Mouse (Mus musculus): ENCODE measurements at regions not wholly inside any gene's neighbourhood (a gene's known extent, or its start where the extent isn't known, plus 50 kb on each side); places are given as distances from the start of the nearest gene placed in this dataset.

- TF ChIP-seq GATA1 (IDR thresholded peaks at IDR 0.05; ENCODE audit: borderline replicate concordance, low read length) (no peak), FLI1 (IDR thresholded peaks at IDR 0.05; ENCODE audit: low read length) (no peak)
- no peaks in the 10 kb centered on the region for H3K4me1 ChIP-seq
- peaks cover 4% of the 10 kb centered on the region; the same call in 1 of the 2 replicates for H3K9me3 ChIP-seq
- no peak overlapping the region for H3K4me3 ChIP-seq (replicated peaks)
- H3K27me3 ChIP-seq (replicated peaks), result no peaks in the 10 kb centered on the region
- no peaks in the 10 kb centered on the region for H3K36me3 ChIP-seq (replicated peaks; ENCODE audit: low read length)
Measured at GRCm38 (mm10) chr11:64650571-64651282, 214.3 kb upstream of the F930015N05Rik start.

- Histone ChIP-seq H3K4me3 (replicated peaks) (no peak overlapping the region), H3K36me3 (replicated peaks; ENCODE audit: low read length) (no peaks in the 10 kb centered on the region), H3K9me3 (peaks cover 4% of the 10 kb centered on the region; the same call in 1 of the 2 replicates), H3K4me1 (no peaks in the 10 kb centered on the region), H3K27me3 (replicated peaks) (no peaks in the 10 kb centered on the region)
- TF ChIP-seq GATA1 (IDR thresholded peaks at IDR 0.05; ENCODE audit: borderline replicate concordance, low read length) (no peak), FLI1 (IDR thresholded peaks at IDR 0.05; ENCODE audit: low read length) (no peak)
Measured at GRCm38 (mm10) chr11:64652811-64653210, 216.4 kb upstream of the F930015N05Rik start.

DNA sequence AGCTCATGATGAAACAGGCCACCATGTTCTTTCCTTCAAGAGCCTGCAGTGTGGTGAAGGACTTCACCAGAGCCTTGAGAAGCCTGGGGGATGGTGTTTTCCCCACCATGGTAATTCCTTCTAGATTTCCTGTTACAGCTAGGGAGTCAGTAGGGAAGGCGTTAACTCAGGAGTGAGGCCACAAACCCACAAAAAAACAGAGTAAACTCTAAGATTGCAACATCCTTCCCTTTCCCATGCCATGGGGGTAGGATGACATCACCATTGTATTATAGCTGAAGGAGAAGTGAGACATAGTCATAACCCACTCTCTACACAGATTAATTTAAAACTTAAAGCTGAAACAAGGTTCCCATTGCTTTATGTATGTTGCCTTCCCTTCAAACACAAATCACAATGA, 218.7 kb upstream of the F930015N05Rik start:
- Histone ChIP-seq H3K36me3 (replicated peaks; ENCODE audit: low read length) (no peaks in the 10 kb centered on the region), H3K4me3 (replicated peaks) (no peak overlapping the region), H3K9me3 (peaks cover 11% of the 10 kb centered on the region), H3K27me3 (replicated peaks) (no peaks in the 10 kb centered on the region), H3K4me1 (no peaks in the 10 kb centered on the region)
- TF ChIP-seq GATA1 (IDR thresholded peaks at IDR 0.05; ENCODE audit: borderline replicate concordance, low read length) (no peak), FLI1 (IDR thresholded peaks at IDR 0.05; ENCODE audit: low read length) (no peak)

- Histone ChIP-seq H3K4me1 (no peaks in the 10 kb centered on the region), H3K36me3 (replicated peaks; ENCODE audit: low read length) (no peaks in the 10 kb centered on the region), H3K9me3 (peaks cover 7% of the 10 kb centered on the region; the same call in 1 of the 2 replicates), H3K4me3 (replicated peaks) (no peak overlapping the region), H3K27me3 (replicated peaks) (no peaks in the 10 kb centered on the region)
- TF ChIP-seq GATA1 (IDR thresholded peaks at IDR 0.05; ENCODE audit: borderline replicate concordance, low read length) (no peak), FLI1 (IDR thresholded peaks at IDR 0.05; ENCODE audit: low read length) (no peak)
Measured at GRCm38 (mm10) chr11:64663166-64663565, 226.7 kb upstream of the F930015N05Rik start.

- TF ChIP-seq FLI1 (IDR thresholded peaks at IDR 0.05; ENCODE audit: low read length) (no peak), GATA1 (IDR thresholded peaks at IDR 0.05; ENCODE audit: borderline replicate concordance, low read length) (no peak)
- Histone ChIP-seq H3K9me3 (peaks cover 4% of the 10 kb centered on the region; the same call in 1 of the 2 replicates), H3K27me3 (replicated peaks) (peaks cover 1% of the 10 kb centered on the region)
Measured at GRCm38 (mm10) chr11:64667010-64667409, 230.6 kb upstream of the F930015N05Rik start.

GRCm38 (mm10) chr11:64667521-64667920, 231.1 kb upstream of the F930015N05Rik start:
- Histone ChIP-seq H3K36me3 (replicated peaks; ENCODE audit: low read length) (no peaks in the 10 kb centered on the region), H3K9me3 (peaks cover 9% of the 10 kb centered on the region; the same call in 1 of the 2 replicates), H3K4me3 (replicated peaks) (no peak overlapping the region)

More at GRCm38 (mm10) chr11:64667010-64667409, 230.6 kb upstream of the F930015N05Rik start:
- no peak overlapping the region for H3K4me3 ChIP-seq (replicated peaks)
- H3K4me1 ChIP-seq, result no peaks in the 10 kb centered on the region
- no peaks in the 10 kb centered on the region for H3K36me3 ChIP-seq (replicated peaks; ENCODE audit: low read length)

GRCm38 (mm10) chr11:64671898-64672297, 235.4 kb upstream of the F930015N05Rik start:
- Histone ChIP-seq H3K4me3 (replicated peaks) (no peak overlapping the region), H3K4me1 (no peaks in the 10 kb centered on the region), H3K27me3 (replicated peaks) (peaks cover 2% of the 10 kb centered on the region), H3K9me3 (peaks cover 22% of the 10 kb centered on the region), H3K36me3 (replicated peaks; ENCODE audit: low read length) (no peaks in the 10 kb centered on the region)
- TF ChIP-seq GATA1 (IDR thresholded peaks at IDR 0.05; ENCODE audit: borderline replicate concordance, low read length) (no peak), FLI1 (IDR thresholded peaks at IDR 0.05; ENCODE audit: low read length) (no peak)

More at GRCm38 (mm10) chr11:64667521-64667920, 231.1 kb upstream of the F930015N05Rik start:
- no peak for TF ChIP-seq GATA1 (IDR thresholded peaks at IDR 0.05; ENCODE audit: borderline replicate concordance, low read length)
- no peak for TF ChIP-seq FLI1 (IDR thresholded peaks at IDR 0.05; ENCODE audit: low read length)
- Histone ChIP-seq H3K4me1 (no peaks in the 10 kb centered on the region), H3K27me3 (replicated peaks) (peaks cover 2% of the 10 kb centered on the region)

DNA sequence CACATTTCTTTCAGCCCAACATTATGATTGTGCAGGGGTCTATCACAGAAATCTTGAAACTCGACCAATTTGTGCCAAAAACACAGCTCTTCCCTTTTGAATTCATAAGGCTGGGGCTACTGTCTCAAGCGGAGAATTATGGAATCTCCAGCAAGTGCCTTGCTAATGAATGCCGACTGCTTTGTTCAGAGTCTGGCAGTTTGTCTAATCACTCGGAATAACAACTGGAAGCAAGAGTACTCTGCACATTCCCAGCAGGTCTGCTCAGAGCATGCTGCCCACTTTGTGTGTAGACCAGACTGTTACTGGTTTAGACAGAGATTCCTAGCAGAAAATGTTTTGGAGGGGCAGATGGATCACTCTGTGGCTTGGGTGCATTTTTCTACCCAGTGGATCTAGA, 237.1 kb upstream of the F930015N05Rik start:
- Histone ChIP-seq H3K36me3 (replicated peaks; ENCODE audit: low read length) (no peaks in the 10 kb centered on the region), H3K4me1 (no peaks in the 10 kb centered on the region), H3K27me3 (replicated peaks) (peaks cover 2% of the 10 kb centered on the region), H3K4me3 (replicated peaks) (no peak overlapping the region), H3K9me3 (peaks cover 25% of the 10 kb centered on the region)
- no peak for TF ChIP-seq FLI1 (IDR thresholded peaks at IDR 0.05; ENCODE audit: low read length)
- no peak for TF ChIP-seq GATA1 (IDR thresholded peaks at IDR 0.05; ENCODE audit: borderline replicate concordance, low read length)

GRCm38 (mm10) chr11:64703776-64704175, 267.3 kb upstream of the F930015N05Rik start:
- Histone ChIP-seq H3K4me1 (no peaks in the 10 kb centered on the region), H3K36me3 (replicated peaks; ENCODE audit: low read length) (no peaks in the 10 kb centered on the region), H3K9me3 (no peaks in the 10 kb centered on the region), H3K27me3 (replicated peaks) (peaks cover 2% of the 10 kb centered on the region), H3K4me3 (replicated peaks) (no peak overlapping the region)
- no peak for TF ChIP-seq FLI1 (IDR thresholded peaks at IDR 0.05; ENCODE audit: low read length)
- no peak for TF ChIP-seq GATA1 (IDR thresholded peaks at IDR 0.05; ENCODE audit: borderline replicate concordance, low read length)

GRCm38 (mm10) chr11:64711801-64712200, 267.0 kb upstream of the Elac2 start:
- Histone ChIP-seq H3K36me3 (replicated peaks; ENCODE audit: low read length) (no peaks in the 10 kb centered on the region), H3K9me3 (0 out of 2 replicates have a peak, but pooled peaks cover 2% of the 10 kb centered on the region), H3K4me1 (no peaks in the 10 kb centered on the region), H3K4me3 (replicated peaks) (no peak overlapping the region), H3K27me3 (replicated peaks) (peaks cover 11% of the 10 kb centered on the region)
- TF ChIP-seq FLI1 (IDR thresholded peaks at IDR 0.05; ENCODE audit: low read length) (no peak), GATA1 (IDR thresholded peaks at IDR 0.05; ENCODE audit: borderline replicate concordance, low read length) (no peak)
